ENCODE assay signal across 19 mouse cellular contexts in the genomic region with DNA sequence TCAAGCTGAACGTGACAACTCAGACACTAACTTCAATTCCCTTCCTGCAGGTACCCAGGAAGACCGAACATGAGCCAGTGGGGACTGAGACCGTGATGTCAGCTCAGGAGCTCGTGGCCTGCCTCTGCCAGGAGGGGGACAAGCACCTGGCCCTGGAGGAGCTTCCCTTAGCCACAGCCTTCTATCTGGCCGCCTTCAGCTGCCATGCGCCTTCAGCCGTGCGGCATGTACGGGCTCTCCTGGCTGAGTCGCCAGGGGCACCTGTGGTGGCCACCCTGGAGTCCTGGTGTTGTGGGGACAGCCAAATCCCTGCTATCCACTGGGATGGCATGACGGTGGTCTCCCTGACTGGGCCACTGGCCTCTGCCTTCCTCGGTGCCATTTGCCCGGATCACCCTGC. TPM values are rescaled to one million over a fixed set of nuclear protein-coding genes. Genes with fewer than 3 reads are reported as not detected.
"Had no signal": no experiment of that assay in that cellular context is flagged by ENCODE, and none has a peak within 500 bp of the region (broad histone marks: within the 10 kb centered on the region; RNA-seq: fewer than 3 reads in every experiment).

No protein-coding gene starts in this region.

- H3K27me3 ChIP-seq: neural tube, embryonic 12.5 days; stomach, embryonic 15.5 days had no signal

- H3K9me3 ChIP-seq: limb, embryonic 12.5 days; midbrain, embryonic 12.5 days; midbrain, embryonic 15.5 days; neural tube, embryonic 12.5 days; neural tube, embryonic 15.5 days; stomach, embryonic 15.5 days had no signal

- H3K4me2 ChIP-seq: limb, embryonic 12.5 days; lung, embryonic 14.5 days; midbrain, embryonic 12.5 days; midbrain, embryonic 15.5 days; neural tube, embryonic 12.5 days; neural tube, embryonic 15.5 days; stomach, embryonic 15.5 days had no signal

- ATAC-seq: liver, postnatal 0 days; midbrain, embryonic 15.5 days had no signal

- DNase-seq: layer of hippocampus, postnatal 36 days; liver, postnatal 0 days; right cerebral cortex, adult 18-20 months; right cerebral cortex, postnatal 25 days; spleen, adult 18-20 months; thymus, postnatal 25 days had no signal

- H3K9ac ChIP-seq: limb, embryonic 12.5 days; liver, embryonic 14.5 days; liver, postnatal 0 days; lung, embryonic 14.5 days; midbrain, embryonic 12.5 days; midbrain, embryonic 15.5 days; neural tube, embryonic 12.5 days; neural tube, embryonic 15.5 days; stomach, embryonic 15.5 days had no signal

- H3K36me3 ChIP-seq: limb, embryonic 12.5 days; midbrain, embryonic 12.5 days; midbrain, embryonic 15.5 days; neural tube, embryonic 12.5 days; neural tube, embryonic 15.5 days; stomach, embryonic 15.5 days had no signal

- H3K27ac ChIP-seq: kidney, postnatal 0 days; left cerebral cortex, adult 2 months; limb, embryonic 12.5 days; liver, embryonic 14.5 days; macrophage; midbrain, embryonic 12.5 days; midbrain, embryonic 15.5 days; neural tube, embryonic 12.5 days; neural tube, embryonic 15.5 days; stomach, embryonic 15.5 days had no signal

- H3K4me3 ChIP-seq: left cerebral cortex, adult 2 months; limb, embryonic 12.5 days; midbrain, embryonic 12.5 days; midbrain, embryonic 15.5 days; neural tube, embryonic 12.5 days; neural tube, embryonic 15.5 days; stomach, embryonic 15.5 days had no signal

- H3K4me1 ChIP-seq: stomach, embryonic 15.5 days had no signal

RNA-seq across cellular contexts. Expression of a gene that starts 1.5 kb away (rescaled TPM):
- polyA plus RNA-seq: kidney, adult 2 months; liver, embryonic 14.5 days; liver, postnatal 0 days; macrophage had no signal

RNA-seq across cellular contexts. Expression of a gene that starts 30.6 kb away (rescaled TPM):
- polyA plus RNA-seq: kidney, embryonic 14.5 days; kidney, postnatal 0 days; macrophage had no signal
